Mouse (Mus musculus) neural tube, embryonic 10.5 days (tissue): ENCODE data around the gene Akap1.
A peak's percentile ranks its signal among the peaks of the same experiment; 100 is the strongest.

ENCODE experiments used
- DNase-seq: peaks from one replicate; pipeline ENCODE4 v3.0.0-alpha.2; 2017; ENCODE audit warnings: low spot score; ENCODE audit errors: extremely low spot score

Akap1 gene

DNA sequence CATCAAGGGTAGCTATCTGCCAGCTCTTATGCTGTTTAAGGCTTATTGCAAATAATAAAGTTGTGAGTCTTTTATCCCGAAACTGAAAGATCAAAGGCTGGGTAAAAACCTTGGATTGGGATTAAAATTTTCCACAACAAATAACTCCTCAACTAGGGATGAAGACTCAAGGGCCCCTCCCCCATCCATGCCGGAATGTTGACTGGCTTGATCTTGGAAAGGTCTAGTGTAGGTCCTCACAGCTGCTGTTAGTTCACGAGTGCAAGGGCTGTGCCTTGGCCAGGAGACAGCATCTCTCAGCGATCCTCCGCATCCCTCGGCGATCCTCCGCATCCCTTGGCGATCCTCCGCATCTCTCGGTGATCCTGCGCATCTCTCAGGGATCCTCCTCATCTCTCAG, 13.6 kb upstream of the Akap1 start:
- DNase-seq = no peak

DNA sequence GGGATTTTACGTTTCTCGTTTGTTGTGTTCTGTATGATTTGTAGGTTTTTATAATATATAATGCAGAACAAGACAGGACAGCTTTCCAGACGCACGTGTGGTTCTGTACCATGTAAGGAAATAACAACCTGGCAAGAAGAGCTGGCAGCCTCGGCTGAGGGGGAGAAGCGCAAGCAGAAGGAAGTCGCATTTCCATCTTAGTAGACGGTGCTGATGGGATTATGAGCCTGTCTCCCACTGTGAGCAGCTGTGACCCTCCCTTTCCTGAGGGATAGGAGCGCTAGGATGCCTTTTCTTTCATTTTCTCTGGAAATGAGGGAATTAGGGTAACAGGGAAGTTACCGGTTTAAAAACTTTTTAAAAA, 9.3 kb upstream of the Akap1 start:
- DNase-seq = no peak

DNA sequence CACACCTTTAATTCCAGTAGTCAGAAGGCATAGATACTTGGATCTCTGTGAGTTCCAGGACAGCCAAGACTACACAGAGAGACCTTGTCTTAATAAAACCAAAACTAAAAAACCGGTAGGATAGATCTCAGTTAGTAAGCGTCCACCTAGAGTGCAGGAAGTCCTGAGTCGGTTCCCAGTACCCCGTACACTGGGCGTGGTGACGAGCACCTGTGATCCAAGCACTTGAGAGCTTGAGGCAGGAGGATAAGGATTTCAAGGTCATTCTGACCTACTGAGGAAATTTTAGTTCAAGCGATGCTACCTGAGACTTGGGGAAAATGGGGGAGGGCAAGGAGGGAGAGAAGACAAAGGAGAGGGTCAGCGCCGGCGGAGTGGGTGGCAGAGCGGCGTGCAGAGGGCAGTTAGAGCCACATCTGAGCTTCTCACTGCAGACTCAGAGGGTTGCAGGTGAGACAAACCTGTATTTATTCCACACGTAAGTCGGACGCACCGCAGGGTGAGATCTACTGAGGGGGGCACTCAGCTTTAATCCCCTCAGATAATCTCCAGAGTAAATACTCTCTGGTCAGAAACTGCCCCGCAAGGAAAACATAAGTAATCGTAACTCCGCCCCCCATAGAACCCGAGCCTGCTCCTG, 8.8 kb upstream of the Akap1 start:
- no peak for DNase-seq

DNA sequence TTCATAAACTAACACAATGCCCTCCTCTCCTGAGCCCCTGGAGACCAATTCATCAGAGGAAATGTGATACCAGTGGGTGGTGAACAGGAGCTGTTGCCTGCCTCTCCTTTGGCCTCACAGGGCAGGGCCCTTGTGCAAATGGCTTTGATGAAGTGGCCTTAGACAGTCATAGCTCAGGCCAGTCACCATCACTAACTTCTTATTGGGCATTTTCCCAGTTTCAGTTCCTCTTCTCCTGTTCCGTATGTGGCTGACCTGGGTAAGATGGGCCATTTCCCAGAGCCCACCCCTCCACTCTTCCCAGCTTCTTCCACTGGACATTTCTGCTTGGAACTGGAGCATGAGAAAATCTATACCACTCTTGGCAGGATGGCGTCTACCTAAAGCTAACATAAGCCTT, 5.1 kb upstream of the Akap1 start:
- DNase-seq = no peak

DNA sequence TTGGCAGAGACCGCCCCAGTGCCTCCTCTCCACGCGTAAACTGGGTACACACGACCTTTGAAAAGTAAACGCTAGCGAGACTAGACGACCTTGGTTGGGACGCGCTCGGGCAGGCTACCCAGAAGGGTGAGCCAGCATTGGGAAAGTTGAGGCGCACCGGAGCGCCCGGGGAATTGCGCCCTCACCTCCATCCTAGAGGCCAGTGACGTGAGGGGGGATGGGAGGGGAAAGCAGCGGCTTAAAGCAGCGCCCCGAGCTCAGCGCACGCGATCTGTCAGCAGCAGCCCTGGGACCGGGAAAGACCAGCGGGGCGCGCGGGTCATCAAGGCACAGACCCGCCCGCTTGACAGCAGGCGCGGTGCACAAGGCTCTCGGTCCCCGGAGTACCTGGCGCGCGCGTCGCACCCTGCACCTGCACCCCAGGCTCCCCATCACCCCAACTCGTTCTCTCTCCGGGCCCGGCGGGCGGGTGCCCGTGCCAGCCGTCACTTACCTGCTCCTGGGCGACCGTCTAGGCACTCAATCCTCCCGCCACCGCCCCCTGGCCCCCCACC, 405 bp downstream of the Akap1 start:
- DNase-seq = peak; percentile 62

DNA sequence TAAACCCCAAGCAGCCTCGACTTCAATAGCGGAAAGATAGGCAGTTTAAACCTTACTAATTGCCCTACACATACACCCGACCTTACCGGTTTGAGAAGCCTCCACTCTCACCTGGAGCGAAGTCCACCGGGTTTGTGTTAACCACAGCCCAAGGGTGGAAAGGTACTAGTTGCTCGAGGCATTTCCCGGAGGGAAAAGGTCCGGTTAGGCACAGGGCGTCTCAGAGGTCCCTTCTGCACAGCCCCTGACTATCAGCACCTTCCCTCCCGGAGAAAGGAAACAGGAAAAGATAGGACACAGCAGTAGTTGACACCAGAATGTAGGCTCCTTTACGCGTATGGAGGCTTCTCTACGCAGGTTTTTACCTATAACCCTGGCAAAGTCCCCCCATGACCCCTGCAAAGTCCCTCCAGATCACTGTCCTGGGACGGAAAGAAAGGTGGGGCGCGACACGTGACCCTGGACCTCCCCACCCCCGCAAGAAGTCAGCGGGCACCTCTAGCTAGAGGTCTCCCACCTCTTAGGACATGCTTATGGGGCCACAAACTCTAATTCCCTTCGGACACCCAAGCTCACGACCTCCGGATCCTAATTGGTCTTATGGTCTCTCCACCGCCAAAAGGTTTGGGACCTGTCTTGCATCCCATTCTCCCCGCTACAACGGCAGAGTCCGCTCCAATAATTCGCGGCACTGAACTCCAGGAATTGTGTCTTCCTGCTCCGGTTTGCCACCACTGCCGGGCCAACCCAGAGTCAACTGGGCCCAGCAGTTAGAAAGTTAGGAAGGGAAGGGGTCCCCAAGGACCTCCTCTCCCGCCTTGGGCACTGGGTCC, 1.1 kb downstream of the Akap1 start:
- DNase-seq = peak; percentile 32

DNA sequence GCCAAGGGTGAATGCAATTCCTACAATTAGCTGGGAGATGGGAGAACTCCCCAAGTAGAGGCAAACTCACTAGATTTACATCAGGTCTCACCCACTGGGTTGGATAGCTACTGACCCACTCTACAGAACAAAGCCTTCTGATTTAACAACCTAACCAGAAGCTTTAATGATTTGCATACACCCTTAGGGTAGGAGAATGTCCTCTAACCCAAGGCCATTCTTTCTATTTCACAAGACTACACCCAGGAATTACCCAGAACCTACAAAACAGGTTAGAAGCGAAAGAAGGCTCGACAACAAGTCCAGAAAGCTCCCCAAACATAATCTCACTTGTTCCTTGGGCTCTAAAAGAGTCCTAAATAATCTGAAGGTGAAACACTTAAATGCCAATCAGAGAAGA, 2.0 kb downstream of the Akap1 start:
- no peak for DNase-seq

DNA sequence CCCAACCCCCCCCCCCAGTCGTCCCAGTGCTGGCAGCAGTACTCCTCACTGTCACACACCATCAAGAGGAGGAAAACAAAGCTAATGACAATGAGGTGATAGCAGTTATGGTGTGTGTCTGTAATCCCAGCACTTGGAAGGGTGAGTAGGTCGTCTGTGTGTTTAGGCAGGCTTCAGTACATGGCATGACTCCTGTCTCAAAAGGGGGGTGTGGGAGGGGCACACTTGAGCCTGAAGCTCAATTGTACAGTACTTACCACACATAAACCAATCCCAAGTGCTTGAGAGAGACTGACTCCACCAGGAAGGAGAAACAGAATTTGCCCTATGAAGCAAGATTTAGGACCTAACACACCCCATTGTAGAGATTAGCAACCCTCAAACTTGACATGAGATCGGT, 3.3 kb downstream of the Akap1 start:
- DNase-seq = no peak

DNA sequence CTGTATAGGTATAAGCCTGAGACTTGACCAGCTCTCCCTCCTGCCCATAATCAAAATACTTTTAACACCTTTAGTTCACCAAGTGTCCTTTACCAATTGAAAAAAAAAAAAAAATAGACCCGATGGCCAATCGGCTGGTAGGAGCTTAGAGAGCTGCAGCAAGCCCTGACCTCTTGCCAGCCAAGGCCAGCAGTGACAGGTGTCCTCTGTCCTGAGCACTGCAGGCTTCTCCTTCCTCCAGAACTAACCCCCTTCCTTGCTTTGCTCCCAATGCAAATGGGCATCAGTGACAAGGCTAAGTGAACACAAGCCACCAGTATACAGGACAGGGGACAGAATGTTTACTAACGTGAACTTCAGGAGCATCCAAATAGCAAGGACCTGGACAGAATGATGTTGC, 3.7 kb downstream of the Akap1 start:
- DNase-seq = no peak

DNA sequence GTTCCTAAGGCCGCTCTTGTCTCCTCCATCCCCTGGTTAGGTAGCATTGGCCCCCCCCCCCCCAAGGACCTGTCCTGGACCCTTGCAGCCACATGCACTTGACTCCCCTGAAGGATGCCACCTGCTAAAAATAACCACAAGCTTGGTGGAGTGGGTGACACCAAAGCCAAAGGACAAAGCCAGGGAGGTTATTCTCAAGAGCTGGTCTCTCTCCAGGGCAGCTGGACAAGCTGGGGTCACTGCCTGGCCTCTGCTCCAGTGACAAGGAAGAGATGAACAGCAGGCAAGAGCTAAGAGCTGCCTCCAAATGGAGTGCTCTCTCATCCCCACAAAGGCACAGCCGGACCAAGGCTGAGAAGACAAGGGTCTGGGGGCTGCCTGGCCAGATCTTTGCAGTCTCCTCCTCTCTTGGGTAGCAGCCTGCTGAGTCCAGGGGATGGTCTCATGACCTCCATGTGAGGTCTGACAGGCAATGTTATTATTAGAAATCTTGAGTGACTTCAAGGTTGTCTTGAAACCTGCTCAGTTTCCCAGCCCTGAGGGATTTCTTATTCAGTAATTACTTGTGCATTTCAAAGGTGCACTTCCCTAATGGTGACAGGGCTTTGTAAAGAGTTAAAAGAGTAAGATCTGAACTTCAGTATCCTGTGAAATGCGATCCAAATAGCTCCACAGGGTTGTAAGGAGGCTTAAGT, 6.9 kb downstream of the Akap1 start:
- no peak for DNase-seq

DNA sequence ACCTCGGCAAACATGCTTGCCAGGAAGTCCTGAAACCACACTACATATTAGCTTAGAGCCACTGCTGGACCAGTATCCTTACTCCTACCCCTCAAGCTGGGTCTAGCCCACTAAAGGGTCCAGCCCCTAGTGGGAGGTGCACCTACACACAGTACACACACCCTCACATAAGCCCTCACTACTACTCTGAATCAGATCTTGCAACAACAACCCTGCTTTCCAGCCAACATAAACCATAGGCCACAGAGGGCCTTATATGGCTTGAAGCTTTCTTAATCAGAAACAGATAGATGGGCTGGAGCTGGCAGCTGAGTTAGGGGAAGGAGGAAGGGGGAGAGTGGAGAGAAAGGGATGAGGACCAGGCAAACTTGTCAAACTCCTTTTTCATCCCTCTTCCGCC, 8.0 kb downstream of the Akap1 start:
- no peak for DNase-seq

DNA sequence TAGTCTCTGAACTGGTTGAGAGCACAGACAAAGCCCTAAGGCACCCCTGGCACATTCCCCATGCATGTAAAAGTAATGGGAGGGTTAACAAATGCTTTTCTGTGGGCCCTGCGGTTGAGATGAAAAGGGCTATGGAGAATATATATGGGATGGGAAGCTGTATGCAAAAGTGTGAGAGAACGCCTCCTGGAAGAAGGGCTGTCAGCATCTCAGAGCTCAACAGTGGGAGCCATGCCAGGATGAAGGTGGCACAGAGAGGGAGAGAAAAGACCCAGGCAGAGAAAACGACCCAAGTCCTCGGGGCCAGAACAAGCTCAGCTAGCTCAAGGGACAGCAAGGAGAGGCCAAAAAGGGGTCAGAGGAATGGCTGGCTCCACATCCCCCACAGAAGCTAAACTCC, 8.6 kb downstream of the Akap1 start:
- DNase-seq = no peak

DNA sequence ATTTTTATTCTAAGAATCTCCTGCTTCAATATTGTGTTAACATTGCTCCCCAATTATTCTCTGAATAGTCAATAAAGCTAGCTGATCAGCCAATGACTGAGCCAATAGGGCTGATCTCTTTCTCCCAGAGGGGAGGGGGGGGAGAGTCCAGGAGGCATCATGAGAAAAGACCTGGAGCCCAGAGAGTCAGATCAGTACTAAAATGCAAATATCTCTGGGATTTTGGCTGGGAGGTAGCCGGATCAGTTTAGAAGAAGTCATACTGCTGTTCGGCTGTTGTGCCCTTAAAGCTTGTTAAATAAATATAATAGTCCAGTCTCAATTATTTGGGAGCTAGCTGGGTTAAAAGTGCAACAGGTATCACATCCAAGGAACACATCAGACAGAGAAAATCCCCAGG, 10.8 kb downstream of the Akap1 start:
- no peak for DNase-seq

DNA sequence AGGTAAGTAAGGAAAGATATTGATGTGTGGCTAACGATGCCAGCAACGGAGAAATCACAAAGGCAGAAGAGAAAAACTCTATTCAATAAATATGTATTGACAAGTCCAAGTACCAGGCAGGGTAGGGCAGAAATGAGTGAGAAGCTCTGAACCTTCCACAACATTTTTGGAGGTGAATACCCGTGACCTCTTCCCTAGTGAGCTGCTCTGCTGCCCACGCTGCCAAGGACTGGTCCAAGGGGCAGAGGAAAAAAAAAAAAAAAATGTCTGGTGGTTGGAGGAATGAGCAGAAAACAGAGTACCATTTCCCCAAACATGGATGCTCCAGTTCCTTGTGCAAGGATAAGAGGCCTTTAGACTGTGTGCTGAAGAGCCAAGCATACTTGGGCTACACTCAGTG, 11.6 kb downstream of the Akap1 start:
- no peak for DNase-seq

DNA sequence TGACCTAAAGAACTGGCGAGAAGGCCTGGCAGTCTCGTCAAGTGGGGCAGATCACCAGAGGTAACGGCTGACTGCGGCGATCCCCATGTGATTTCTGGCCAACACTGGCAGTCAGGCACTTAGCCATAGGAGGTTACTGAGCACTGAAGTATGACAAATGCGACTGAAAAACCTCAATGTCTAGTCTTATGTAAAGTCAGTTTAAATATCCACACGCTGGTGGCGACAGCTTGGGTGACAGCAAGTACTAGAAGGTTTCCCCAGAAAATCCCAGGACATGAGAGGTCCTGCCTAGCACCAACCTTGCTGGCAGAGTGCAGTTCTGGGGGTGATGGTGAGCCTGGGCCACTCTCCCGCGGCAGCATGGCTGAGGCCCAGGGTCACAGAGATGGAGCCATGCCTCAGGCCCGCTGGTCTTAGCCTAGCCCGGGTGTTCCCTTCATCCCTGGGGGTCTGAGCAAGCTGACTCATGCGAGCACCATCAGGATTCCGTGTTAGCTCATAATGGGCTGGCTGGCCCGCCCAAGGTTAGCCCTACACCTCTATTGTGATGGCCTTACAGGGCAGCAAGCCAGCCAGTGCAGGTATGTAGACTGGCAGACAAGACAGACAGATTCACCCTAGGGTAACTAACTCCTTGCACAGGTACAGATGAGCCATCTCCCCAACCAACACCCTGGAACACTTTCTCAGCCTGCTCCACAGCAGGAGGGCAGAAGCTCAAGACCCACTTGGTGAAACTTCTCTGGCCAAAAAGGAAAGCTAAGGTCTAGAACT, 13.1 kb downstream of the Akap1 start:
- DNase-seq = no peak

DNA sequence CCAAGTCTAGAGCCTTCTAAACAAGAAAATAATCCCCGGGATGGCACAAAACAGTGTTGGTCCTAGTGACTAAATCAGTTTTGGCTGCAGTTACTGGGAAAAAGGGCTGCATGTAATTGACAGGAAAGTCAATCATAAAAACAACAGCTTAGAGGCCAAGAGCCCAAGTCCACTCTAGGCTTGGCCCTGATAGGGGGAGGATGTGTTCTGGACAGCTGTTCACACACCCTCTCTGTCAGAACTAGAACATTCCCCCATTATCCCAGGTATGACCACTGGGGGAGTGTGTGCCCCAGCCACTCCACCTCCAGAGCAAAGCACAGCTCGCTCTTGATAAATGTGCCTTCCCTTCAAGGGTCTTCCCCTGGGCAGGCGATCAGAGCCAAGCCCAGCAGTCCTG, 14.7 kb downstream of the Akap1 start:
- no peak for DNase-seq

DNA sequence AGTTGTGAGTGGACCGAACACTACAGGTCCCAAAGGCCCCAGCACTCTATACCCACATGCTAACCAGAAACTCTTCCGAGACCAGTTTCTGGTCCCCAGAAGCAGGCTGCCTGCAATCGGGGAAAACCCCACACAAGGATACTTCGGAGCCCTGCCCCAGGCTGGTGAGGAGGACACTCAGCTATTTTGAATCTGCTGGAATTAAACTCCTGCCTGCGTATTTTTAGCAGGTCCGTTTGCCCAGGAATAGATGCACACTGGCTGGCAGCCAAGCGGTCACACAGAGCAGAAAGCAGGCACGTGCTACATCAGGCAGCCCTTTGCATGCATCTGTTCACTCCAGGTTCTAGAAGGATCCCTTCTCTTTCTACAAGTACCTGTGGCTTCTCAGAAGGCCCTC, 15.1 kb downstream of the Akap1 start:
- no peak for DNase-seq

DNA sequence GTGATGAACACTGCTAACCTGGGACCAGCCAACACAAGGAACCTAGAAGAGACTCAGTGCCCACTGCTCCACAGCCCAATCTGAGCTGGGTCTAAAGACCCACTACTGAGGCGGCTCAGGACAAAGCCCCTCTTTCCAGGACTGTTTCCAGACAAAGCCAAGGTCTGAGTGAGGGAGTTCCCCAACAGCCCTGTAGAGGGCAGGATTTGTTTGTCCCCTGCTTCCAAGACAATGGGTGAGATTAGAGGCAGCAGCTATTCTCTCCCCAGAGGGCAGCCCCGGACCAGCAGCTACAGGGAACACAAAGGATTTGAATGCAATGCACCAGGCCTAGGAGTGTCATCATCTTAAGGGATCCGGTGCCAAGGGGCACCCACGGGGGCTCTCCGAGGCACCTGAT, 15.8 kb downstream of the Akap1 start:
- DNase-seq = peak; percentile 66

DNA sequence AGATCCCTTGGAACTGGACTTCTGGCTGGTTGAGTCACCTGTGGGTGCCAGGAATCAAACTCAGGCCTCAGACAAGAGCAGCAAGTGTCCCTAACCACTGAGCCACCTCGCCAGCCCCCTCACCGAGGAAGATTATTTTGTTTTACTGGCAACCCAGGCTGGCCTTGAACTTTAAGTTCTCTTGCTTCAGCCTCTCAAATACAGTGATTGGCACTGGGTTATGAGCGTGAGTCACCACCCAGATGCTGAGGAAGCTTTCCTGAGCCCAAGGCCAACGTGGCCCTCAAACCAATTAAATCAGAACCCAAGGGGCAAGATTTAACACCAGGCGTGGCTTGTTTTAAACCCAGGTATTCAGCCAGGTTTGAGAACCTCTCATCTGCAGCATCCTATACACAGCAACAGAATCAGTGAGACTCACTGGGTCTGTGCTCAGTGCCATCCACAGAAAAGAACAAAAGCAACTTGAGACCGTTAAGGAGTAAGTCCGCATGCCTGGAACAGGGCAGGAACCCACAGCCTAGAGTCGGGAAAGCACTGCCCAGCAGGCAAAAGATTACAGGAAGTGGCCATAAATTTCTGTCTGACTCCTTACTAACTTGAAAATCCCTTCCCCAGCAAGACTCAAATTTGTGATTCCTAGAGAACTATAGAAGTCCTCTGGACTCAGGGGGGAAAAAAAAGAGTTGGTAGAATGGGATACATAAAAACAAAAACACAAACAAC, 16.9 kb downstream of the Akap1 start:
- DNase-seq = no peak

DNA sequence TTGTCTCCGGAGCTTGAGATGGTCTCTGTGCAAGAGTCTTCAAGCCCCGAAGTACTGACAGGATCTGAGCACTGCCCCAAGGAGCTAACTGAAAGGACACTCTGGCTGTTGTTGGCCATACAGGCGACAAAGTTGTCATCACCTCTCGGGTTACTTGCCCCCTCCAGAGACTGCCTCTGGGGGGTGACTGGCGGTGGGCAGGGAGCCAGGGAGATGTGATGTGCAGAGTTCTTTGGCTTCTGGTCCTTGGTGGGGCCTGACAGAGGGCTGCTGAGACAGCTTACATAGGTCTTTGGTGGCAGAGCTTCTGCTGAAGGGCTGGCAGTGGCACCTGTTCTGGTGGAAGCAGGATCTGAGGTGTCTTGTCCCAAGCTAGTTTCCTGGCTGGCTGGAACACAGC, 20.0 kb downstream of the Akap1 start:
- no peak for DNase-seq

DNA sequence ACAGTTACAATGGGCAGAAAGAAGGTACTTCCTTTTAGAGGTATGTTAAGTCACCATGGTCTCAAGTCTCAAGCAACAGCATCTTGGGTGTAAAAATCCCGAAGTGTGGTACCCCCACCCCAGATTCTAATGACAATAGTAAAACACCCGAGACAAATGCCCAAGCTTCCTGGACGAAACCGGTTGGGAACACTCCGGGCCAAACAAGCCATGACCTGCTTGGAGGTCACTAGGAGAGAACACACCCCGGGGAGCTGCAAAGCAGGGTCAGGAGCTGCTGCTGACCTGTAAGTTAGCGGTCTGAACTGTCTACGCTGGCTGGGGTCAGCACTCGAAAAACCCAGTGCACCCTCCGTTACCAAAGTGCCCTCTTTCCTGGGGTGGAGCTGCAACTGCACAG, 21.1 kb downstream of the Akap1 start:
- no peak for DNase-seq
